Mouse (Mus musculus) heart, postnatal 0 days (tissue): ENCODE results near the gene Camta1.

ENCODE experiments used
- CTCF ChIP-seq: IDR thresholded peaks from 2 replicates; pipeline ENCODE4 v1.5.1; 2016; ENCODE audit warnings: antibody characterized with exemption, control low read depth, low read depth
- EP300 ChIP-seq: IDR thresholded peaks from 2 replicates; pipeline ENCODE4 v1.6.1; 2016; ENCODE audit warnings: antibody characterized with exemption, low read depth

GRCm38 (mm10) chr4:150894718-150895501, 966.8 kb downstream of the Camta1 start:
- TF ChIP-seq CTCF (no peak), EP300 (no peak)
